Mouse (Mus musculus) hindbrain, postnatal 0 days (tissue): ENCODE data around the gene Rbfox2. TPM values are rescaled to one million over a fixed set of nuclear protein-coding genes. Genes with fewer than 3 reads are reported as not detected.

Source experiments
- ATAC-seq: fragments of 200-750 bp; cut with Nextera tagmentation; 2 replicates; pipeline ENCODE4 v1.8.0; 2017; ENCODE audit warnings: mild to moderate bottlenecking, moderate TSS enrichment, moderate library complexity
- DNase-seq: peaks from one replicate; pipeline ENCODE4 v3.0.0-alpha.2; 2015; ENCODE audit warnings: low spot score
- H3K27ac ChIP-seq: fragments of 300-500 bp; sonication (generic); 2 replicates; pipeline ENCODE4 v1.5.1; 2014; ENCODE audit warnings: mild to moderate bottlenecking
- H3K27me3 ChIP-seq: fragments of 300-500 bp; sonication (generic); 2 replicates; pipeline ENCODE4 v1.6.1; 2014; ENCODE audit warnings: low read length, mixed read lengths; ENCODE audit not compliant: insufficient read depth
- H3K36me3 ChIP-seq: fragments of 300-500 bp; sonication (generic); 2 replicates; pipeline ENCODE4 v1.6.1; 2014; ENCODE audit warnings: low read length, mixed read lengths; ENCODE audit not compliant: insufficient read depth
- H3K4me1 ChIP-seq: fragments of 300-500 bp; sonication (generic); 2 replicates; pipeline ENCODE4 v1.6.1; 2014; ENCODE audit warnings: antibody characterized with exemption, low read length, mixed read lengths; ENCODE audit not compliant: insufficient read depth
- H3K4me2 ChIP-seq: fragments of 300-500 bp; sonication (generic); 2 replicates; pipeline ENCODE4 v1.6.1; 2014; ENCODE audit warnings: low read depth, mild to moderate bottlenecking, low read length, moderate library complexity, mixed read lengths
- H3K4me3 ChIP-seq: fragments of 300-500 bp; sonication (generic); 2 replicates; pipeline ENCODE4 v1.5.1; 2014; ENCODE audit warnings: low read length
- H3K9ac ChIP-seq: fragments of 300-500 bp; sonication (generic); replicated peaks from 2 replicates; pipeline ENCODE4 v1.6.1; 2014; ENCODE audit warnings: mild to moderate bottlenecking, low read length, moderate library complexity, mixed read lengths
- H3K9me3 ChIP-seq: fragments of 300-500 bp; sonication (generic); 2 replicates; pipeline ENCODE4 v1.6.1; 2016; ENCODE audit warnings: low read length, mixed read lengths
- CTCF ChIP-seq: IDR thresholded peaks from 2 replicates; pipeline ENCODE4 v1.5.1; 2016; ENCODE audit warnings: antibody characterized with exemption, control low read depth, low read depth
- whole genome bisulfite sequencing: fragments of 180-500 bp; shearing (Covaris S2); extraction: QIAGEN DNeasy Blood & Tissue Kit; methylation state at CpG from one replicate; pipeline ENCODE4 v1.1.7; 2014; 5-methylcytosine and 5-hydroxymethylcytosine counted together
- polyA plus RNA-seq: library from polyadenylated mRNA; unstranded; fragments of >200 nt; fragmentation: Nextera tagmentation; extraction: Ambion mirVana; gene quantifications from 2 replicates; pipeline ENCODE4 v1.2.1, GENCODE M21; 2015
- total RNA-seq: library from RNA; depleted of rRNA; stranded (reverse); fragments of >200 nt; gene quantifications from 2 replicates; pipeline ENCODE4 v1.2.3, GENCODE M21; 2014

The Rbfox2 gene
- total and polyA plus RNA-seq, 2 experiments from 2014 or later: 91.9 to 294 TPM

- Histone ChIP-seq H3K36me3 (peaks cover 27% of the 10 kb centered on the region), H3K27ac (no peak overlapping the region), H3K4me3 (no peak overlapping the region), H3K9me3 (no peaks in the 10 kb centered on the region), H3K4me1 (no peaks in the 10 kb centered on the region), H3K4me2 (no peak overlapping the region), H3K27me3 (no peaks in the 10 kb centered on the region), H3K9ac (no peak overlapping the region)
- TF ChIP-seq CTCF: no peak
- no peak for DNase-seq
- no peak for ATAC-seq
- 96% methylated on average over 10 of the region's 10 CpGs for WGBS
Measured at GRCm38 (mm10) chr15:77134483-77134882, 172.3 kb downstream of the Rbfox2 start.

- H3K27ac ChIP-seq: no peak overlapping the region
- no peaks in the 10 kb centered on the region for H3K9me3 ChIP-seq
- no peaks in the 10 kb centered on the region for H3K4me1 ChIP-seq
- peaks cover 32% of the 10 kb centered on the region for H3K36me3 ChIP-seq
- H3K9ac ChIP-seq: no peak overlapping the region
- no peaks in the 10 kb centered on the region for H3K27me3 ChIP-seq
- no peak for ATAC-seq
- TF ChIP-seq CTCF: no peak
- H3K4me3 ChIP-seq: no peak overlapping the region
- 78% methylated on average over 8 of the region's 8 CpGs for WGBS
- no peak overlapping the region for H3K4me2 ChIP-seq
- no peak for DNase-seq
Measured at GRCm38 (mm10) chr15:77129154-77129553, 177.7 kb downstream of the Rbfox2 start.

GRCm38 (mm10) chr15:77127737-77128136 lies 179.1 kb downstream of the Rbfox2 start:
- no peaks in the 10 kb centered on the region for H3K27me3 ChIP-seq
- H3K4me3 ChIP-seq: no peak overlapping the region
- H3K4me1 ChIP-seq: no peaks in the 10 kb centered on the region
- no peak for TF ChIP-seq CTCF
- H3K27ac ChIP-seq: no peak overlapping the region
- no peaks in the 10 kb centered on the region for H3K9me3 ChIP-seq
- no peak for DNase-seq
- ATAC-seq: no peak
- H3K9ac ChIP-seq: no peak overlapping the region
- no peak overlapping the region for H3K4me2 ChIP-seq
- peaks cover 31% of the 10 kb centered on the region for H3K36me3 ChIP-seq
- WGBS: 87% methylated on average over 2 of the region's 2 CpGs

- Histone ChIP-seq H3K27me3 (no peaks in the 10 kb centered on the region), H3K9me3 (no peaks in the 10 kb centered on the region), H3K36me3 (peaks cover 20% of the 10 kb centered on the region), H3K4me1 (no peaks in the 10 kb centered on the region), H3K27ac (no peak overlapping the region), H3K4me3 (no peak overlapping the region), H3K4me2 (no peak overlapping the region), H3K9ac (no peak overlapping the region)
- no peak for TF ChIP-seq CTCF
- ATAC-seq: no peak
- no peak for DNase-seq
- WGBS: 97% methylated on average over 3 of the region's 3 CpGs
Measured at GRCm38 (mm10) chr15:77126674-77127073, 180.1 kb downstream of the Rbfox2 start.

GRCm38 (mm10) chr15:77124372-77125117 lies 182.3 kb downstream of the Rbfox2 start:
- H3K27ac ChIP-seq: no peak overlapping the region
- no peak overlapping the region for H3K9ac ChIP-seq
- ATAC-seq (no peak), DNase-seq (no peak)
- H3K36me3 ChIP-seq: peaks cover 5% of the 10 kb centered on the region; the same call in 1 of the 2 replicates
- no peaks in the 10 kb centered on the region for H3K27me3 ChIP-seq
- H3K9me3 ChIP-seq: no peaks in the 10 kb centered on the region
- 96% methylated on average over 4 of the region's 4 CpGs for WGBS
- no peak overlapping the region for H3K4me2 ChIP-seq
- H3K4me1 ChIP-seq: no peaks in the 10 kb centered on the region
- no peak overlapping the region for H3K4me3 ChIP-seq
- no peak for TF ChIP-seq CTCF

GRCm38 (mm10) chr15:77122824-77123223 lies 184.0 kb downstream of the Rbfox2 start:
- H3K27me3 ChIP-seq: no peaks in the 10 kb centered on the region
- no peak overlapping the region for H3K9ac ChIP-seq
- no peak for TF ChIP-seq CTCF
- no peak overlapping the region for H3K4me2 ChIP-seq
- WGBS: 82% methylated on average over 2 of the region's 2 CpGs
- no peak overlapping the region for H3K4me3 ChIP-seq
- no peaks in the 10 kb centered on the region for H3K4me1 ChIP-seq
- ATAC-seq: no peak
- no peak overlapping the region for H3K27ac ChIP-seq
- no peak for DNase-seq
- peaks cover 3% of the 10 kb centered on the region; the same call in 1 of the 2 replicates for H3K36me3 ChIP-seq
- no peaks in the 10 kb centered on the region for H3K9me3 ChIP-seq

GRCm38 (mm10) chr15:77122208-77122607 lies 184.6 kb downstream of the Rbfox2 start:
- Histone ChIP-seq H3K9me3 (no peaks in the 10 kb centered on the region), H3K4me2 (no peak overlapping the region), H3K27ac (no peak overlapping the region), H3K4me3 (no peak overlapping the region), H3K9ac (no peak overlapping the region), H3K27me3 (no peaks in the 10 kb centered on the region), H3K4me1 (no peaks in the 10 kb centered on the region), H3K36me3 (no peaks in the 10 kb centered on the region; the same call in 1 of the 2 replicates)
- WGBS: 85% methylated on average over 6 of the region's 6 CpGs
- no peak for TF ChIP-seq CTCF
- DNase-seq: no peak
- ATAC-seq: no peak
